ENCODE assay signal across 28 mouse cellular contexts in the genomic region with DNA sequence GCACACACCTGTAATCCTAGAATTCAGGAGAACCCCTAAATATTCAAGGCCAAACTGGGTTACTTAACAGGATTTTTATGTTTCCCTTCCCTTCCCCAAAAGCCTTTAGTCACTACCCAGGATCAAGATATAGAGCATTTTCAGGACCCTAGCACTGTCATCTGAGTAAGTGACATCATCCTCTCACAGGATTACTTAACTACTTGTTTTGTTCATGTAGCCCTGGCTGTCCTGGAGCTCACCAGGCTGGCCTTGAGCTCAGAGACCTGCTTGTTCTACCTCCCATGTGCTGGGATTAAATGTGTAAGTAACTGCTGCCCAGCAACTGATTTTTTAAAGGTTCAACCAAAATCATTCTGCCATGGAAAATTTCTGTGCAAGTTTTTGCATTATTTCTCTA.
"Had no signal": no experiment of that assay in that cellular context is flagged by ENCODE, and none has a peak within 500 bp of the region (broad histone marks: within the 10 kb centered on the region; RNA-seq: fewer than 3 reads in every experiment).

No protein-coding gene starts in this region.

- ATAC-seq: hindbrain, postnatal 0 days; intestine, embryonic 16.5 days had no signal

- H3K27ac ChIP-seq: heart, adult 2 months; heart, embryonic 13.5 days; heart, embryonic 15.5 days; hindbrain, embryonic 13.5 days; hindbrain, embryonic 15.5 days; hindbrain, postnatal 0 days; kidney, embryonic 15.5 days; kidney, postnatal 0 days; limb, embryonic 13.5 days; limb, embryonic 15.5 days; liver, embryonic 13.5 days; liver, embryonic 15.5 days had no signal

- DNase-seq: gastrocnemius, postnatal 14 days; gastrocnemius, postnatal 36 days; heart, adult 11 months; heart, adult 2 months; heart, postnatal 14 days; heart, postnatal 36 days; kidney, adult 11 months; kidney, adult 2 months; kidney, adult 9 months; kidney, postnatal 14 days; kidney, postnatal 36 days; layer of hippocampus, adult 9-11 months; layer of hippocampus, postnatal 36 days; left cerebral cortex, postnatal 4 days; liver, embryonic 13.5 days; lung, adult 18-20 months had no signal

- H3K9me3 ChIP-seq: heart, embryonic 13.5 days; heart, embryonic 15.5 days; hindbrain, embryonic 13.5 days; hindbrain, embryonic 15.5 days; kidney, embryonic 15.5 days; limb, embryonic 13.5 days; limb, embryonic 15.5 days; liver, embryonic 13.5 days; liver, embryonic 15.5 days had no signal

- H3K9ac ChIP-seq: heart, embryonic 13.5 days; heart, embryonic 15.5 days; hindbrain, embryonic 13.5 days; hindbrain, embryonic 15.5 days; kidney, embryonic 15.5 days; limb, embryonic 13.5 days; limb, embryonic 15.5 days; liver, embryonic 13.5 days; liver, embryonic 15.5 days had no signal

- H3K4me1 ChIP-seq: heart, embryonic 15.5 days; hindbrain, embryonic 13.5 days; hindbrain, embryonic 15.5 days; kidney, embryonic 15.5 days; limb, embryonic 13.5 days; limb, embryonic 15.5 days; liver, embryonic 13.5 days; liver, embryonic 15.5 days had no signal

- H3K4me3 ChIP-seq: heart, adult 2 months; heart, embryonic 13.5 days; heart, embryonic 15.5 days; hindbrain, embryonic 13.5 days; hindbrain, embryonic 15.5 days; kidney, embryonic 15.5 days; limb, embryonic 13.5 days; limb, embryonic 15.5 days; liver, embryonic 13.5 days; liver, embryonic 15.5 days had no signal

- H3K4me2 ChIP-seq: heart, embryonic 11.5 days; heart, embryonic 13.5 days; heart, embryonic 15.5 days; hindbrain, embryonic 13.5 days; hindbrain, embryonic 15.5 days; kidney, embryonic 15.5 days; limb, embryonic 13.5 days; limb, embryonic 15.5 days; liver, embryonic 13.5 days; liver, embryonic 15.5 days had no signal
